Mouse (Mus musculus): ENCODE measurements at regions not wholly inside any gene's neighbourhood (a gene's known extent, or its start where the extent isn't known, plus 50 kb on each side); places are given as distances from the start of the nearest gene placed in this dataset.

DNA sequence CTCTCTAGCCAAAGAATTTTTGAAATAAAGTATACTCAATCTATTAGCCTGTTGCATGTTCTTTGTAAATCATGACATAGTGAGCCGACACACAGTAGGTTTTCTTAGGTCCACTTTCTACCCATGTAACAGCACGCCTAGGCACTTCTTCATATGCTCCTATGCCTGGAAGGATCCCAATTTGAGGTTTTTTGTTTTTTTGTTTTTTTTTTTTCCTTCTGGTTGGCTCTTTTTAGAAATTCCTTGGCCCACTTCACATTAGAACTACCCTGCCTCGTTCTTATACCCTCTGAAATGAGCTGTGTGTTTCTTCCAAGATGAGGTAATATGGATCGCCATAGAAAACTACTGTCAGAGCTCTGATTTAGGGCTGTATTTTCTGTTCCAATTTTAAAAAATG lies 443.6 kb downstream of the Gm43517 start:
- TF ChIP-seq SMC3 (IDR thresholded peaks at IDR 0.05; ENCODE audit: low read depth, low read length): no peak
- TF ChIP-seq CHD2 (IDR thresholded peaks at IDR 0.05; ENCODE audit: low read length): no peak
- no peak for TF ChIP-seq CTCF (IDR thresholded peaks at IDR 0.05 in 2 of 3, conservative IDR thresholded peaks at IDR 0.05 in 1 of 3; ENCODE audit: control insufficient read depth in 1 of 3, insufficient read depth in 1 of 3, low read depth in 2 of 3, low read length in 3 of 3, poor library complexity in 1 of 3, severe bottlenecking in 1 of 3)

Data from MEL (cell line).